Mouse (Mus musculus) lung, postnatal 14 days (tissue): Measurements from ENCODE around the gene Maml3.

Source experiments
- DNase-seq: peaks from one replicate; pipeline ENCODE4 v3.0.0; 2021

Gene Maml3

GRCm38 (mm10) chr3:51814073-51814472 is 290.8 kb downstream of the Maml3 start:
- DNase-seq: no peak

- no peak for DNase-seq
These were observed 291.7 kb downstream of the Maml3 start for GRCm38 (mm10) chr3:51813186-51813585.

DNA sequence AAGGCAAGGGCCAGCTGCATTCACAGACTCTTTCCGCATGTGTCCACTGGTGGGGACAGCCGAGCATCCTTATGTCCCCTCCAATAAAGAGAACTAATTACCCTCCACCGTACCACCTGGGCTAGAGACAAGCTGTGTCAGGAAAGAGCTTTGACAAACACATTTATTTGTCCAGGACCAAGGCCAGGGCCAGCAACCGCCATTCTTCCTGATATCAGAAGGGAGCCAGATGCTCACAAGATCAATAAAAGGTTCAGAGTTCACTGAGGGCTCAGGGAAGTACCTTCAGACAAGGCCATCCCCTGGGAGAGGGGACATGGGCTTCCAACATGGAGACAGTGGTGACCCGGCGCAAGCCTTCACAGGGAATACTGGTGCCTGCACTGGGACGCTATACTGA is 294.1 kb downstream of the Maml3 start:
- no peak for DNase-seq

DNA sequence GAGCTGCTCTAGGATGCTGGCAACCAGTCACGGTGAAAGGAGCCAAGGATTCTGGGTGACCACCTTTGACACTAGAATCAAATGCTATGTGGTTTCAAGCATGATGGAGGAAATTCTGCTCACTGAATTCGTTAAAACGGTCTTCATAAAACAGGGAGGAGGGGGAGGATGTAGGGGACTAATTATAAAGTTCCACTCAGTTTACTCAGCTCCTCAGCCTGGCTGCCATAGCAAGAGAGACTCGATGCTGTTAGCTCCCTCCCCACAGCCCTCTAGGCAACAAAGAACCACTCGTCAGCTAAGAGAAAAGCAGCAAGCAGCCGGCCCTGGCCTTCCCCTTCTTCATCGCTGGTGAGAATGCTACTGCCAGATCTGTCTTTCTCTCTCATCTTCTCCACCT is 295.1 kb downstream of the Maml3 start:
- no peak for DNase-seq

- DNase-seq: no peak
These were observed 296.6 kb downstream of the Maml3 start for GRCm38 (mm10) chr3:51807981-51808870.

DNA sequence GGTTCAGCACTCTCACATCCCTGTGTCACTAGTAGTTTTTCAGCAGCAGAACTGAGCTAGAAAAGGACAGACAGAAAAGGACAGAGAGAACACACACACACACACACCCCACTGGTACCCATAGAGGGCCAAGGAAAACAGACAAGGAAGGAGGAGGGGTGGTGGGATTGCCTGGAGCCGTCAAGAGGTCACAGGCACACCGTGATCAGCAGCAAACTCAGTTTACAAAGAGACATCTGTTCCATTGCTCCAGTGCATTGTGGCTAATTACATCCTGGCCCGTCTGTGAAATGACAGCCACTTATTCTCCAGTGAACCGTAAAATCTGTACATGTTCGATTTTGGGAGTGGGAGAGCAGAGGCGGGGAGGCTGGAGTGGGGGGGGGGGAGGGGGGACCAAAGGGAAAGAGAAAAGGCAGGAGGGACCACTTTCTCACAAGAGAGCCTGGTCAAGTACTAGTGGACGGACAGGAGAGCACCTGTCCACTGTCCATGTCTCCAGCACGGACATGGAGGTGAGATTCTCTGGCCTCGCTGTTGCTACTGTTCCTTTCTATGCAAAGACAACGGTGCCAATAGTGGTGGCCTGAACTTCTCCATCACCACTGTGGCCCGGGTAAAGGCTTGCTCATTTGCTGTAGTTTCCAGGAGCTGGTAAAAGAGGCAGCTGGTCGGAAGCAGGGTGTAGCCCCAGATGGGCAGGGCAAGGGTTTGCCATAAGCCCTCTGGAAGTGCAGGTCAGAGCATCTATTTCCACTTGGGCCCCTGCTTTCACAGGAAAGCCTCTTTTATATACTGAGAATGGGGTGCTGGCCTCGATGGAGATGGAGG is 299.2 kb downstream of the Maml3 start:
- DNase-seq: no peak

DNA sequence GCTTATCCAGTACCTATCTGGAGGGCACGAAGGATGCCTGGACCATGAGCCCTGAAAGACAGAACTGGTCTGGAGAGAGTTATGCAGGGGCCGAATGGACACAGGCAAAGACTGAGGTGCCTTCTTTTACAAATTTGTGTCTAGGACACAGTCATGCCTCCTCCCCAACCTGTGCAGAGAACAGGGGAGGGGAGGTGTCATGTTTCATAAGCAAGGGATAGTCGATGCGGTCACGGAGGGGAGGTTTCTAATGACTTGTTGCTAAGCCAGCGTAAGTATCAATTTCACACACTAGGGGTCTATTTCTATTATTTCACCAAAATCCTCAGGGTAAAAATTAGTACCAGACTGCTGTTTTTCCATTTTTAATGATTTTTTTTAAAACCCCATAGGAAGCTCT is 301.0 kb downstream of the Maml3 start:
- DNase-seq: no peak

DNA sequence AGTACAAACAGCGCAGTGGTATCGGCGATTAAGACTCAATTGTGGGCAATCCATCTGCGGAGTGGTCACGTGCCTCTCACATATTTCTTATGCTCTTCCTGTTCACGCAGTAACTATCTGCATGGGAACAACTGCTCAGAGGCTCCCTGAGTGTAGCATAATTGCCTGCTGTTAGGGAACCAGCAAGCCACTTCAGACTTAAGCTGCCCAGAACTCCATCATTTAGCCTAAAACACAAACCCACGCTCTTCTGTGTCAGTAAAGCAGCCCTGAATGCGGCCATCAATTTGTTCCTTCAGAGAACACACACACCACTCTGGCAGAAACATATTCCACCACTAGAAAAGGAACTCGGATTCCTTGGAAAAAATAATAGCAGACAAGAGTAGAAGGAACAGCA is 305.2 kb downstream of the Maml3 start:
- DNase-seq: no peak

- DNase-seq: peak; percentile 40
These were observed 308.0 kb downstream of the Maml3 start for GRCm38 (mm10) chr3:51796838-51797237.

GRCm38 (mm10) chr3:51796219-51796828 is 308.6 kb downstream of the Maml3 start:
- DNase-seq: peak; percentile 60

GRCm38 (mm10) chr3:51791542-51791941 is 313.3 kb downstream of the Maml3 start:
- no peak for DNase-seq

- no peak for DNase-seq
These were observed 315.4 kb downstream of the Maml3 start for GRCm38 (mm10) chr3:51789389-51789904.

DNA sequence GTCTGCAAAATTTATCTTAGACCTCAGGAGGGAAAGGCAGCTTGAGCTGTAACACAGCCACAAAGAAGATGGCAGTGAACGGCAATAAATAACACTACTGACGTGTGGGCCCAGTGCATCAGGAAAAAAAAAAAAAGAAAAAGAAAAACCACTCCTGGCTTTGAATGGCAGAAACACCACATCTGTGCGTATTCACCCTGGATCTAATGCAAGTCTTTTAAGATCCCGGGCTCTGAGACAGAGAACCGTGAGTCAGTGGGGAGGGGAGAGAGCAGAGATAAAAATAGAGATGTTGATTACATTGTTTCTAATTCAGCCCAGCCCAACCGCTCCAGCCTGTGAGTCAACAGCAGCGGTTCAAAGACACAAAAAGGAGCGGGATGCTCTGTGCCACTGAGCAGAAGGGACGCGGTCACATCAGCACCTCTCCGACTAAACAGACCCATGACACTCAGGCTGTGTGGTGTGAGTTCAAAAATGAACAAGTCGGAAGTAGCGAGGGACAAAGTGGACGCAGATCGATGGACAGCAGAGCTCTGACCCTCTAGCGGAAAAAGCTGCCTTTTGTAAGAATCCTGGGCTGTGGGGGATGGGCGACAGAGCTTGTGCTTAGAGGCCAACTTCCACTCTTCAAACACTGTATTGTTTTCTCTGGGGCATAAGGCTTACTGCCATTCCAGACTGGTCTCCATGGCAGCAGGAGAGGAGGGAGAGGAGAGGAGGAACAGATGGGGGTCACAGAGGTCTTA is 316.1 kb downstream of the Maml3 start:
- DNase-seq: peak; percentile 70

DNA sequence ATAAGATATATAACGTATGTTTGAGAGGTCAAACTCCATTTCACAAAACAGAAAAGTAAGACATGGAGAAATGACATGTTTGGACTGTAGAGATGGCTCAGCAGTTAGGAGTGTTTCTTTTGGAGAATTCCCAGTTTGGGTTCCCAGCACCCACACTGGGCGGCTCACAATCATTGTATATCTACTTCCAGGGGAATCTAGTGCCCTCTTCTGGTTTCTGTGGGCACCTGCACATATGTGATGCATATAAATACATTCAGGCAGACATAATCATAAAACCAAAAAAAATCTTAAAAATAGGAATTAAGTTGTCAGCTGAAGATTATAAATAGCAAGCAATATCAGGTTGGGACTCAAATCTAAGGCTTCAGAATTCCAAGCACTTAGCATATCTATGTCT is 316.9 kb downstream of the Maml3 start:
- DNase-seq: no peak

- no peak for DNase-seq
These were observed 319.1 kb downstream of the Maml3 start for GRCm38 (mm10) chr3:51785796-51786195.

GRCm38 (mm10) chr3:51782191-51782590 is 322.7 kb downstream of the Maml3 start:
- no peak for DNase-seq

DNA sequence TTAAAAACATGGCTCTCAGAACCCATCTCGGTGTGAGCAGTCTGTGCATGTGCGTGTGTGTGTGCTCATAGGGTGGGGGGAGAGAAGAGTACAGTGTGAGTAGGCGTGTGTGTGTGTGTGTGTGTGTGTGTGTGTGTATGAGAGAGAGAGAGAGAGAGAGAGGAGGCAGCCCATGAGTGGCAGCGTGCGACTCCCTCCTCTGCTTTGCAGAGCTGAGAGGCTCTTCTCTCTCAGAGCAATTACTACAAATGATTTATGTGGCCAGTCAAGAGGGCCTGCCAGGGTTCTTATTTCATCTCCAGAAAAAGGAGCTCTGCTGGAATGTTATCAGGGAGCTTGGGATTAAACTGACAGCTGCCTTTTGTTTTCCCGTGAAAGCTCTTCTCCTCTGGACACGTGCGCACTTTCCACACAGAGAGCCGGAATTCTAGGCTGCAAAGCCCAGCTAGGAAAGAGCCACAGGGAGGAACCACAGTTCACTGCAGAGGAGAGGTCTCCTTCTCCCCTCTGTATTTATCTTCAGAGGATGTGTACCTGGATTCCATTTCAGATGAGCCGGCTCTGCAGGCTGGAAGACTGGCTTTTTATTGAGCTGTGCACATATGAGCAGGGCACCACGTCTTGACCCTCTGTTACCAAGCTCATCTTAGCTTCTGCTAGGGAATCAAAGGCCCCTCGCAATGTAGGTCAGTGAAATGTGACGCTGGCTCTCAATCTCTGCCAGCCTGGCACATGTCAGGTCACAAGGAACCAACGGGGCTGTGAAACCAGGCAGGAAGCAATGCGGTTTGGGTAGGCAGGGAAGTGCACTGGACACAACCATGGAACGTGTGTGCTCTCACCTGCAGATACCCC is 325.9 kb downstream of the Maml3 start:
- no peak for DNase-seq

GRCm38 (mm10) chr3:51778179-51778578 is 326.7 kb downstream of the Maml3 start:
- DNase-seq: no peak

- DNase-seq: no peak
These were observed 328.8 kb downstream of the Maml3 start for GRCm38 (mm10) chr3:51776018-51776611.

DNA sequence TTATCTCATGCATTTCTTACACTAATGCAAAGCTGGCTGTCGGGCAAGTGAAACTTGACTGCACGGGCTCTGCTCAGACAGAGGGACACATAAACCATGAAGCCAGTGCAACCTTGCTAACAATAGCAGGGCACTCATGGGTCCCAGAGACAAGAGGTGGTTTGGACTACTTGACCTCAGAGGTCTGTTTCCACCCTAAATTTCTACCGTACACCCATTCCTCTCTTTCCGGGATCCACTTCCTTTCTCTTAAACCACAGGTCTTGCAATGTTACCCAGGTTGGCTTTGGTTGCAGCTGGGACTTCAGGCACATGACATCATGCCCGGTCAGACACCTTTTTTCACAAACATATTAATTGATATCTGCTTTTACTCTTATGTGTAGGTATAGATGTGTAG is 331.3 kb downstream of the Maml3 start:
- DNase-seq: no peak
